Mouse (Mus musculus): ENCODE measurements around the gene Denr.

- no peak for TF ChIP-seq GATA1 (IDR thresholded peaks at IDR 0.05; ENCODE audit: borderline replicate concordance, low read length)
- no peak for TF ChIP-seq FLI1 (IDR thresholded peaks at IDR 0.05; ENCODE audit: low read length)
Observed at GRCm38 (mm10) chr5:123974616-123975111, 67.7 kb downstream of the Denr start.
